Mouse (Mus musculus) frontal cortex, postnatal 14 days (tissue): ENCODE data around the gene Ablim1.
A peak's percentile ranks its signal among the peaks of the same experiment; 100 is the strongest.

Experiments used
- DNase-seq, 2 experiments: peaks; one replicate each; pipeline ENCODE4 v3.0.0; 2022; ENCODE audit warnings: low spot score in 2 of 2

Gene Ablim1

GRCm38 (mm10) chr19:57304666-57305065 lies 10.1 kb downstream of the Ablim1 start:
- no peak for DNase-seq

- DNase-seq = no peak
These were observed 12.7 kb downstream of the Ablim1 start for GRCm38 (mm10) chr19:57301961-57302395.

- DNase-seq = no peak
These were observed 16.7 kb downstream of the Ablim1 start for GRCm38 (mm10) chr19:57298006-57298405.

- no peak for DNase-seq
These were observed 17.3 kb downstream of the Ablim1 start for GRCm38 (mm10) chr19:57297447-57297846.

- no peak for DNase-seq
These were observed 18.2 kb downstream of the Ablim1 start for GRCm38 (mm10) chr19:57296539-57296938.

GRCm38 (mm10) chr19:57295521-57295920 lies 19.2 kb downstream of the Ablim1 start:
- DNase-seq = no peak

GRCm38 (mm10) chr19:57294356-57294755 lies 20.4 kb downstream of the Ablim1 start:
- no peak for DNase-seq

GRCm38 (mm10) chr19:57293737-57294136 lies 21.0 kb downstream of the Ablim1 start:
- no peak for DNase-seq

GRCm38 (mm10) chr19:57283310-57283709 lies 31.4 kb downstream of the Ablim1 start:
- DNase-seq = no peak

GRCm38 (mm10) chr19:57282642-57283041 lies 32.1 kb downstream of the Ablim1 start:
- DNase-seq = no peak

GRCm38 (mm10) chr19:57279666-57280065 lies 35.1 kb downstream of the Ablim1 start:
- DNase-seq = no peak

GRCm38 (mm10) chr19:57278263-57278662 lies 36.5 kb downstream of the Ablim1 start:
- DNase-seq = no peak

GRCm38 (mm10) chr19:57277010-57277409 lies 37.7 kb downstream of the Ablim1 start:
- no peak for DNase-seq

- DNase-seq = no peak
These were observed 39.4 kb downstream of the Ablim1 start for GRCm38 (mm10) chr19:57275166-57275953.

- no peak for DNase-seq
These were observed 40.0 kb downstream of the Ablim1 start for GRCm38 (mm10) chr19:57274717-57275116.

- no peak for DNase-seq
These were observed 40.4 kb downstream of the Ablim1 start for GRCm38 (mm10) chr19:57274286-57274685.

- peak; percentile 54 to 59 for DNase-seq
These were observed 41.7 kb downstream of the Ablim1 start for GRCm38 (mm10) chr19:57272824-57273613.

GRCm38 (mm10) chr19:57271757-57272156 lies 43.0 kb downstream of the Ablim1 start:
- DNase-seq = no peak

- no peak for DNase-seq
These were observed 44.0 kb downstream of the Ablim1 start for GRCm38 (mm10) chr19:57270711-57271110.

- DNase-seq = no peak
These were observed 44.9 kb downstream of the Ablim1 start for GRCm38 (mm10) chr19:57269791-57270190.

GRCm38 (mm10) chr19:57267531-57267930 lies 47.2 kb downstream of the Ablim1 start:
- DNase-seq = no peak

- no peak for DNase-seq
These were observed 48.2 kb downstream of the Ablim1 start for GRCm38 (mm10) chr19:57266374-57267085.
